Mouse (Mus musculus): ENCODE results near the gene Atp2a2.

Gene Atp2a2

GRCm38 (mm10) chr5:122412826-122413225 is 89.2 kb downstream of the Atp2a2 start:
- DNase-seq (ENCODE audit: inconsistent ontology term): no peak

- no peak for DNase-seq (ENCODE audit: inconsistent ontology term)
These were observed 90.1 kb downstream of the Atp2a2 start for GRCm38 (mm10) chr5:122411892-122412291.

GRCm38 (mm10) chr5:122409692-122410645 is 92.1 kb downstream of the Atp2a2 start:
- no peak for DNase-seq (ENCODE audit: inconsistent ontology term)

- no peak for DNase-seq (ENCODE audit: inconsistent ontology term)
These were observed 96.5 kb downstream of the Atp2a2 start for GRCm38 (mm10) chr5:122405537-122405936.
